Mouse (Mus musculus) heart, embryonic 16.5 days (tissue): Measurements from ENCODE around the gene Nfatc4. TPM values are rescaled to one million over a fixed set of nuclear protein-coding genes. Genes with fewer than 3 reads are reported as not detected.

Experiments
- polyA plus RNA-seq: library from polyadenylated mRNA; unstranded; fragments of >200 nt; fragmentation: Nextera tagmentation; extraction: Ambion mirVana; gene quantifications from 2 replicates; pipeline ENCODE4 v1.2.1, GENCODE M21; 2015

Gene Nfatc4
- polyA plus RNA-seq, 1 experiment from 2014 or later, result 9.7 TPM

Other genes with a start within 250 kb of the Nfatc4 start
- gene Fitm1, start 247.5 kb upstream of the Nfatc4 start, polyA plus RNA-seq, result 79.4 and 85.6 TPM in 2 replicates
- gene Psme1, start 245.0 kb upstream of the Nfatc4 start, polyA plus RNA-seq, result 223 and 227 TPM in 2 replicates
- 24.0 and 26.5 TPM in 2 replicates for gene Emc9, start 237.8 kb upstream of the Nfatc4 start, polyA plus RNA-seq
- 207 TPM in 2 replicates for gene Psme2, start 232.0 kb upstream of the Nfatc4 start, polyA plus RNA-seq
- 15.7 and 18.6 TPM in 2 replicates for gene Rnf31, start 231.4 kb upstream of the Nfatc4 start, polyA plus RNA-seq
- 11.5 and 15.3 TPM in 2 replicates for gene Irf9, start 219.6 kb upstream of the Nfatc4 start, polyA plus RNA-seq
- 4.8 and 7.3 TPM in 2 replicates for gene Rec8, start 205.1 kb upstream of the Nfatc4 start, polyA plus RNA-seq
- 64.8 and 70.8 TPM in 2 replicates for gene Ipo4, start 187.2 kb upstream of the Nfatc4 start, polyA plus RNA-seq
- 0.59 and 0.61 TPM in 2 replicates for gene Gm49378, start 185.2 kb upstream of the Nfatc4 start, polyA plus RNA-seq
- 90.8 and 99.0 TPM in 2 replicates for gene Tm9sf1, start 179.3 kb upstream of the Nfatc4 start, polyA plus RNA-seq
- 0.22 and 0.45 TPM in 2 replicates for gene Tssk4, start 173.0 kb upstream of the Nfatc4 start, polyA plus RNA-seq
- gene Mdp1, start 162.6 kb upstream of the Nfatc4 start, polyA plus RNA-seq, result 93.7 and 96.5 TPM in 2 replicates
- gene Gmpr2, start 151.2 kb upstream of the Nfatc4 start, polyA plus RNA-seq, result 43.0 and 43.9 TPM in 2 replicates
- 444 and 466 TPM in 2 replicates for gene Nedd8, start 151.0 kb upstream of the Nfatc4 start, polyA plus RNA-seq
- gene Tinf2, start 141.3 kb upstream of the Nfatc4 start, polyA plus RNA-seq, result 27.5 and 30.0 TPM in 2 replicates
- 0.45 and 0.57 TPM in 2 replicates for gene Tgm1, start 109.2 kb upstream of the Nfatc4 start, polyA plus RNA-seq
- 22.0 and 25.6 TPM in 2 replicates for gene Rabggta, start 100.9 kb upstream of the Nfatc4 start, polyA plus RNA-seq
- gene Dhrs1, start 77.5 kb upstream of the Nfatc4 start, polyA plus RNA-seq, result 71.1 and 76.3 TPM in 2 replicates
- 21.5 and 22.7 TPM in 2 replicates for gene Nop9, start 77.5 kb upstream of the Nfatc4 start, polyA plus RNA-seq
- 1.3 and 1.8 TPM in 2 replicates for gene Cideb, start 64.7 kb upstream of the Nfatc4 start, polyA plus RNA-seq
- gene Ltb4r2, start 61.7 kb upstream of the Nfatc4 start, polyA plus RNA-seq, result 0.20 and 0.32 TPM in 2 replicates
- 0.59 and 0.66 TPM in 2 replicates for gene Ltb4r1, start 57.2 kb upstream of the Nfatc4 start, polyA plus RNA-seq
- 15.3 and 17.5 TPM in 2 replicates for gene Adcy4, start 39.0 kb upstream of the Nfatc4 start, polyA plus RNA-seq
- gene Ripk3, start 34.3 kb upstream of the Nfatc4 start, polyA plus RNA-seq, result 17.8 and 20.8 TPM in 2 replicates
- gene Nynrin, start 30.9 kb downstream of the Nfatc4 start, polyA plus RNA-seq, result 11.1 and 13.7 TPM in 2 replicates
- gene Cbln3, start 61.2 kb downstream of the Nfatc4 start, polyA plus RNA-seq, result 0.59 and 0.69 TPM in 2 replicates
- 9.8 and 11.2 TPM in 2 replicates for gene Khnyn, start 61.8 kb downstream of the Nfatc4 start, polyA plus RNA-seq
- 59.6 and 59.9 TPM in 2 replicates for gene Sdr39u1, start 77.1 kb downstream of the Nfatc4 start, polyA plus RNA-seq
- gene Cma1, start 121.5 kb downstream of the Nfatc4 start, polyA plus RNA-seq, result 8.1 and 8.3 TPM in 2 replicates
- not detected in 2 replicates for gene Cma2, start 127.8 kb downstream of the Nfatc4 start, polyA plus RNA-seq
- gene Mcpt1, start 194.8 kb downstream of the Nfatc4 start, polyA plus RNA-seq, result not detected in 2 replicates
- gene Mcpt9, start 207.4 kb downstream of the Nfatc4 start, polyA plus RNA-seq, result not detected in 2 replicates
- gene Mcpt2, start 218.9 kb downstream of the Nfatc4 start, polyA plus RNA-seq, result not detected in 2 replicates
- gene Mcpt4, start 239.2 kb downstream of the Nfatc4 start, polyA plus RNA-seq, result 0.54 and 0.55 TPM in 2 replicates